Mouse (Mus musculus): Measurements from ENCODE around the gene Zdhhc25. TPM values are rescaled to one million over a fixed set of nuclear protein-coding genes. Genes with fewer than 3 reads are reported as not detected.

Zdhhc25 gene
- polyA plus RNA-seq (2015; fragmentation: Nextera tagmentation; extraction: Ambion mirVana), result not detected in 2 replicates

DNA sequence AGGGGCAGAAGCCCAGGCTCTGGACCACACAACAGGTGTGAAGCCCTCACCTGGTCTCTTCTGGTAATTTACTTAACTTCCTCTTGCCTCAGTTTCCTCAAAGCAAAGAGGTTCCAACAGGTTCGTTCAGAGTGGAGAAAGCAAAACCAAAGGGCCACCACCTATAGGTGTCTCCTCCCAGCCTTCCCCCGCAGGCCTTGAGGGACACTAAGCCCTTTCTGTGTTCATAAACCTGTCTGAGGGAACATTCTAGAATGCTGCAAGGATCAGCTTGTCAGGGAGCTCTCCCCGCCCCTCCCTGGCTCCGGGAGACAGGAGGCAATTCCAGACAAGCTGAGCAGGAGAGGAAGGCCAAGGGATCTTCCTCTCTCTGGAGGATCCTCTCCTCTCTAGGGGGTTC lies at the start of gene Zdhhc25:
TSS of gene Zdhhc25 (plus strand) at position 301 of the 400 bp plus-strand sequence.
- H3K27me3 ChIP-seq, result no peaks in the 10 kb centered on the region
- H3K27ac ChIP-seq, result no peak within 1 kb of the TSS
- no peaks in the 10 kb centered on the region for H3K4me1 ChIP-seq (replicated peaks)
- H3K36me3 ChIP-seq, result no peaks in the 10 kb centered on the region
- WGBS, result 78% methylated on average over 4 of the region's 4 CpGs
- H3K9me3 ChIP-seq (replicated peaks), result no peaks in the 10 kb centered on the region
- no peak within 1 kb of the TSS for H3K9ac ChIP-seq
- ATAC-seq (replicated peaks; ENCODE audit: insufficient number of reproducible peaks, insufficient read depth, low FRiP score, low read depth), result no peak
- no peak within 1 kb of the TSS for H3K4me3 ChIP-seq
- H3K4me2 ChIP-seq, result no peak within 1 kb of the TSS

DNA sequence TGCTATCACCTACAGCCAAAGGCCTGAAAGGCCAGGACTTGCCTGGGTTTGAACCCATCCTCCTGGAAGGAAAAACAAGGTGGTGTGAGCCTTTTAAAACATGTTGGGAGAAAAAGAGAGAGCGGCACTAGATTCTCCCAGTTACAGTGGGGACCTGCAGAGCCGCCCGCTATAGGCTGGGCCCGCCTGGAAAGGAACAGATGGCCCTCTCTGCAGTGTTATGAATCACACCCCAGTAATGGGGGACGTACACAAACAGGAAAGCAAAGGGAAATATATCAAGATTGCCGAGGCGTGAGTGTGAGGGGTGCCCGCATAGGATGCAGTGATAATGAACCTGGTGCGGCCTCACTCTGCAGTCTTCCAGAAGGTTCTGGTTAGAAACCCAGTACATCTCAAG lies 47.2 kb upstream of the Zdhhc25 start:
- Histone ChIP-seq H3K4me1 (replicated peaks) (no peaks in the 10 kb centered on the region), H3K4me3 (no peak overlapping the region), H3K27ac (no peak overlapping the region), H3K36me3 (no peaks in the 10 kb centered on the region), H3K9ac (no peak overlapping the region), H3K9me3 (replicated peaks) (no peaks in the 10 kb centered on the region), H3K4me2 (no peak overlapping the region), H3K27me3 (no peaks in the 10 kb centered on the region; the same call in 1 of the 2 replicates)
- ATAC-seq (replicated peaks; ENCODE audit: insufficient number of reproducible peaks, insufficient read depth, low FRiP score, low read depth), result no peak
- WGBS, result 79% methylated on average over 9 of the region's 9 CpGs

DNA sequence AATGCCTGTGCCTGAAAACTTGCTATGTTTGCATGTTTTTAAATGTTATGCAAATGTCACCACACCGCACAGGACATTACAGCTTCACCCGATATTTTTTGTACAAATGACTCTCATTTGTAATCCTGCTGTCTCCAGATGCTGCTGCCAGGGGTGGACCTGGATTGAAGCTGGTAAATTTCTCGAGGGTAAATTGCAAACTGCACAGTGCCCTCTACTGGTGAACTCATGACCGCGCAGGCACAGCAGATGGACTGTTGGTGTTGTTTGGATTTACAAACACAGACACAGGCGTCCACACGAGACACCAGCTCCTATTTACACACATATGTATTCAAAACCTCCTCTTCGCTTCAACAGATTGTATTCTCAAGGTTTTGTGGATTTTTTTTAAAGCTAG lies 44.6 kb upstream of the Zdhhc25 start:
- H3K9me3 ChIP-seq (replicated peaks), result no peaks in the 10 kb centered on the region
- 22% methylated on average over 8 of the region's 8 CpGs for WGBS
- H3K27me3 ChIP-seq, result peaks cover 3% of the 10 kb centered on the region
- peaks cover 2% of the 10 kb centered on the region; the same call in 1 of the 2 replicates for H3K4me1 ChIP-seq (replicated peaks)
- no peak overlapping the region for H3K4me3 ChIP-seq
- H3K9ac ChIP-seq, result no peak overlapping the region
- H3K27ac ChIP-seq, result no peak overlapping the region
- ATAC-seq (replicated peaks; ENCODE audit: insufficient number of reproducible peaks, insufficient read depth, low FRiP score, low read depth), result no peak
- H3K36me3 ChIP-seq, result no peaks in the 10 kb centered on the region
- H3K4me2 ChIP-seq, result no peak overlapping the region

DNA sequence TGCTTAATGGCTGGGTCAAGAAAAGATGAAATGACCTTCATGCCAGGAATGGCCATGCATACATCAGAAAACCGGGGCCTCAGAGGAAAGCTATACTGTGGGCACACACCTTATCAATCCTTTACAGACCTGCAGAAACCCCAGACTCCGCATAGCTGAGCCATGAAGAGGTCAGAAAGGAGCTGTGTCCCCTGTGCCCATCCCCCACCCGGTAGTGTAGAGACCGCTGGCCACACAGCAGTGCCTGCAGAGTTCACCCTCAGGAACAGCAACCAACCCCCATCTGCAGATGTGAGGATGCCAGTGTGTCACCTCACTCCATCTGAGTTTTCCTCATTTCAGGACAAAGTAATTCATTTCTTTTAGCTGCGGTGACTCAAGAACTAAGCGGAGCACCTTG lies 39.5 kb upstream of the Zdhhc25 start:
- ATAC-seq (replicated peaks; ENCODE audit: insufficient number of reproducible peaks, insufficient read depth, low FRiP score, low read depth), result no peak
- Histone ChIP-seq H3K4me3 (no peak overlapping the region), H3K4me2 (no peak overlapping the region)

DNA sequence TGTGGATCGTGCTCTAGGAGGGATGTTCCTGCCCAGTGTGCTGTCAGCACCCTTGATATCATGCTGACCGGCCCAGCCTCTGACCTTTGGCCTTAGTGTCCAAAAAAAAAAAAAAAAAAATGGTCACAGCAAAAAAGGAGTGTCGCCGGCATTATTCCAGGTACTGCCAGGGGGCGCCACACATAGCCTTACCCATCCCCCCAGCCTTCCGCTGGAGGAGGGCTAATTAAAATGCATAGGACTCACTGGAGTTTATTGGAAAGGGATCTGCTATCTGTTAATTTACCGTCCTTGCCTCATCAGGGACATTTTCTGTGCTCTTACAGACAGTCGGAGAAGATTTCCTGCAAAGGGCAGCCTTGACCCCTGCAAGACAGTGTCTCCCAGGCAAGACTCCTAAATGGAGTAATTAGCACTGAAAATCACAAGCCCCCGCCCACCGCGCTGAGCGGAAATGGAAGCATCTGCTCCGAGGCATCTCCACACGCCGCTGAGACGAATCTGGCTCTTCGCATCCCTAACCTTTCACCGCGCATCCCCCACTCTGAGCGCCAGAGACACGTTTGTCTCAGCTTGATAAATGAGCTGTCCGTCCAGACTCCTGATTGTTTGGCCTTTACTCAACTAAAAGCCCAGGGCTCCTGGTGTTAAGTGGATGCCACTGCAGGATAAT lies 38.9 kb upstream of the Zdhhc25 start:
- Histone ChIP-seq H3K9me3 (replicated peaks) (no peaks in the 10 kb centered on the region), H3K27ac (no peak overlapping the region), H3K9ac (no peak overlapping the region), H3K27me3 (peaks cover 29% of the 10 kb centered on the region), H3K36me3 (no peaks in the 10 kb centered on the region), H3K4me2 (no peak overlapping the region), H3K4me1 (replicated peaks) (peaks cover 2% of the 10 kb centered on the region; the same call in 1 of the 2 replicates), H3K4me3 (no peak overlapping the region)
- ATAC-seq (replicated peaks; ENCODE audit: insufficient number of reproducible peaks, insufficient read depth, low FRiP score, low read depth), result no peak
- WGBS, result 3% methylated on average over 22 of the region's 22 CpGs

More for the DNA sequence above, 39.5 kb upstream of the Zdhhc25 start:
- H3K27ac ChIP-seq, result no peak overlapping the region
- H3K27me3 ChIP-seq, result peaks cover 29% of the 10 kb centered on the region
- no peaks in the 10 kb centered on the region for H3K36me3 ChIP-seq
- no peak overlapping the region for H3K9ac ChIP-seq
- H3K9me3 ChIP-seq (replicated peaks), result no peaks in the 10 kb centered on the region
- 24% methylated on average over 6 of the region's 6 CpGs for WGBS
- peaks cover 2% of the 10 kb centered on the region; the same call in 1 of the 2 replicates for H3K4me1 ChIP-seq (replicated peaks)

DNA sequence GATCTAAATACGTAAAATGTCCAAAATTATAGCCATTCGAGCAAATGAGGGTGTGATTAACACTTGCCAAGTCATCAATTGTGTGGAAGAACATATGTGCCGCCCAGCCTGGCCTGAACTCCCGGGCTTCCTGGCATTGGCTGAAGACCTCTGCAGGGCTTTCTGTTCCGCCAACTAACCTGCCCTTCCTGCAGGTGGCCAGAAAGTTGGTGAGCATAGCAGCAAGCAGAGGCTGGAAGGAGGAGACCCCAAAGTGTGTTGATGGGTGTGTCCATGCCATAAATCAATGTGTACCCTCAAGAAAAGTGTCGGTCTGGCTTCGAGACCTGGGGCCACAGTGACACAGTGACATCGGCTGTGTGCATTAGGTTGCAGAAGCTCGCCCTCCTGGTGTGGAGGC lies 34.8 kb upstream of the Zdhhc25 start:
- peaks cover 27% of the 10 kb centered on the region for H3K27me3 ChIP-seq
- H3K4me2 ChIP-seq, result no peak overlapping the region
- no peak for ATAC-seq (replicated peaks; ENCODE audit: insufficient number of reproducible peaks, insufficient read depth, low FRiP score, low read depth)
- no peak overlapping the region for H3K27ac ChIP-seq
- H3K9me3 ChIP-seq (replicated peaks), result no peaks in the 10 kb centered on the region
- WGBS, result 78% methylated on average over 9 of the region's 9 CpGs
- H3K4me1 ChIP-seq (replicated peaks), result peaks cover 1% of the 10 kb centered on the region; the same call in 1 of the 2 replicates
- no peak overlapping the region for H3K4me3 ChIP-seq
- no peaks in the 10 kb centered on the region for H3K36me3 ChIP-seq
- no peak overlapping the region for H3K9ac ChIP-seq

DNA sequence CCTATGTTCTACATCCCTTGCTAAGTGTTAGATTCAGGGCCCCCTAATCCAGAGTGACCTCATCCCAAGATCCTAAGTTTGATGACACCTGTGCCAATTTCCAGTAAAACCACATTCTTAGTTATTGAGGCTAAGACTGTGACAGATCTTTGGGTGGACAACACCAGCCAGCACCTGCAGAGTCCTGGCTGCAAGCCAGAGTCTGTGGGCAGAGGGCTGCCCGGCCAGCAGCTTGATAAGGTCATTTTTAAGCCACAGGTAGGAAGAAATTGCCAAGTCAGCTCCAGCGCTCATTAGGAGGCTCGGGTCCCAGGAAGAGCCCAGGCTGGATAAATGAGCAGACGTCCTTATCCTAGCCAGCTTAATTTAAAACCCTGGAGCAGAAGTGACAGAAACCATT lies 34.3 kb upstream of the Zdhhc25 start:
- WGBS, result 64% methylated on average over 4 of the region's 4 CpGs
- no peak for ATAC-seq (replicated peaks; ENCODE audit: insufficient number of reproducible peaks, insufficient read depth, low FRiP score, low read depth)
- Histone ChIP-seq H3K27ac (no peak overlapping the region), H3K36me3 (no peaks in the 10 kb centered on the region), H3K4me1 (replicated peaks) (no peaks in the 10 kb centered on the region; the same call in 1 of the 2 replicates), H3K4me2 (no peak overlapping the region), H3K9me3 (replicated peaks) (no peaks in the 10 kb centered on the region), H3K4me3 (no peak overlapping the region), H3K9ac (no peak overlapping the region), H3K27me3 (peaks cover 22% of the 10 kb centered on the region)

DNA sequence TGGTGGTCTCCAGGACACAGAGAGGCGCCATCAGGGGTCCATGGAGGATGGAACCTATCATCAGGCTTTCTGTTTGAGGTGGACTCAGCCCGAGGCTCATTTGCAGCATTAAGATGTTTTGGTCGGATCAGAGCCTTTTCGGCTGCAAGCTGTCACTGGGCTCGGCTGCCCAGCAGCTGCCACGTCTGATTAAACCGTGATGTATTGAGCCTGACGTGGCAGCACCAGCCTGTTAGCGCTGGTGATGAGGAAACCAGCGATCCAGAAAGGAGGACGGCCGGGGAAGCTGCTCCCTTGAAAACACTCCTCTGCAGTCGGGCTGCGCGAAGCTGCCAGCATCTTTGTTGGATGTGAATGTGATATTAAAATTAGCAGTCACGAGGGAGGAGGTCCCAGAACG lies 29.4 kb upstream of the Zdhhc25 start:
- H3K36me3 ChIP-seq, result no peaks in the 10 kb centered on the region
- H3K27ac ChIP-seq, result no peak overlapping the region
- H3K4me2 ChIP-seq, result no peak overlapping the region
- H3K27me3 ChIP-seq, result no peaks in the 10 kb centered on the region
- H3K9ac ChIP-seq, result no peak overlapping the region
- H3K9me3 ChIP-seq (replicated peaks), result no peaks in the 10 kb centered on the region
- ATAC-seq (replicated peaks; ENCODE audit: insufficient number of reproducible peaks, insufficient read depth, low FRiP score, low read depth), result no peak
- no peak overlapping the region for H3K4me3 ChIP-seq
- WGBS, result 70% methylated on average over 17 of the region's 17 CpGs
- H3K4me1 ChIP-seq (replicated peaks), result no peaks in the 10 kb centered on the region

DNA sequence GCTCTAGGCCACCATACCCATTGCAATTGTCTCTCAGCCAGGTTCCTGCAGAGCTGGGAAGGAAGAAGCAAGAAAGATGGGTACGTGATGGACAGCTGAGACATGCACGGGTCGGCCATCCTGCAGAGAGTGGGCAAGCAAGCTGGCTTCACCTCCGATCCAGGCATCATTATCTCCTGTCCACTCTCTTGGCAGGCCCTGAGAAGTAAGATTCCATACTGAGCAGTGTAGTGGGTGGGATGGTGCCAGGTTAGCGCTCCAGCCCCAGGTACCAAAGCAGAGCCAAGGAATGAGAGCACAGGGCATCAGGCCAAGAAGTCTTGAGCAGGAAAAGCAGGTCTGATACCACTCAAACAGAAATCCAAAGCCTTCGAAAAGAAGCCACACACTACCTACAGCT lies 20.6 kb upstream of the Zdhhc25 start:
- no peaks in the 10 kb centered on the region for H3K27me3 ChIP-seq
- no peak overlapping the region for H3K27ac ChIP-seq
- H3K4me3 ChIP-seq, result no peak overlapping the region
- no peaks in the 10 kb centered on the region for H3K9me3 ChIP-seq (replicated peaks)
- 78% methylated on average over 6 of the region's 6 CpGs for WGBS
- H3K4me1 ChIP-seq (replicated peaks), result no peaks in the 10 kb centered on the region
- H3K9ac ChIP-seq, result no peak overlapping the region
- no peak overlapping the region for H3K4me2 ChIP-seq
- H3K36me3 ChIP-seq, result no peaks in the 10 kb centered on the region
- no peak for ATAC-seq (replicated peaks; ENCODE audit: insufficient number of reproducible peaks, insufficient read depth, low FRiP score, low read depth)

DNA sequence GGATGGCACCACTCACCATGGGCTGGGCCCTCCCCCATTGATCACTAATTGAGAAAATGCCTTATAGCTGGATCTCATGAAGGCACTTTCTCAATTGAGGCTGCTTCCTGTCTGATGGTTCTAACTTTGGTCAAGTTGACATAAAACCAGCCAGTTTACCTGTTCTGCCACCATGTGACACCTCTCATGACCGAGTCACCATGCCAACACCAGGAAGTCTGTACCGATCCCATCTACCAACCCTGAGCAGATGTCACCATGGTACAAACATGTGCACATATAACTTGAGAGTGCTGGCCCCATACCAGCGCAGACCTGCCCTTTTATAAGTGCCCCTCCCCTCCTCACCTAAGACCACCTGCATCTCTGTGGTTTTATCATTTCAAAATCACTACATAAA lies 2.4 kb downstream of the Zdhhc25 start:
- Histone ChIP-seq H3K4me1 (replicated peaks) (no peaks in the 10 kb centered on the region), H3K36me3 (no peaks in the 10 kb centered on the region), H3K27me3 (no peaks in the 10 kb centered on the region), H3K4me2 (no peak overlapping the region), H3K9ac (no peak overlapping the region), H3K27ac (no peak overlapping the region), H3K9me3 (replicated peaks) (no peaks in the 10 kb centered on the region), H3K4me3 (no peak overlapping the region)
- no peak for ATAC-seq (replicated peaks; ENCODE audit: insufficient number of reproducible peaks, insufficient read depth, low FRiP score, low read depth)
- WGBS, result 85% methylated on average over 3 of the region's 3 CpGs

DNA sequence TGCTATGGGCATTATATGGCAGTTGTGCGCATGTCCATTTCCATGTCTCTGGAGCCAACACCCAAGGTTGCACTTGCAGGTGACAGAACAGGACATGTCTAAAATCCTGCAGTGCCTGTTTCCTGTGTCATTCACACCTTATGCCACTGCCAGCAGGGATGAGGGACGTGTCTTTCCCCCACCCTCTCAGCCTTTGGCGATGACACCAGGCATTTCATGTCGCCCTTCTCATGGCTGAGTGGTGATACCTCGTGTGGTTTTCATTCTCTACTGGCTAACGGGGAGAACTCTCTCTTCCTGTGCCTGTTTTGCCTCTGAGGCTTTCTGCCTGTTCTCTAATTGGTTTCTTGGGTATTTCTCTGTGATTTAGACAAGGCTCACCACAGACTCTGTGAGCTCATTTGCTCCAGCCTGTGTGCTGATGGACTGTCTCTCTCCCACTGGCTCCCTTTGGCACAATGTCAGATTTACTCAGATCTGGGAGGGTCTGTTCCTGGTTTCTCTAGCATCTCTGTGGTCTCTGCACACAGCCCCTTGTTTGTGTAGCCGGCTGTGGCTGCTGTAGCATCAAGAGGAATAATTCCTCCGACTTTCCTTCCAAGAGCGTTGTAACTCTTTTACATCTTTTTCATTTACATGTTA lies 3.1 kb downstream of the Zdhhc25 start:
- Histone ChIP-seq H3K4me2 (no peak overlapping the region), H3K9me3 (replicated peaks) (no peaks in the 10 kb centered on the region), H3K4me1 (replicated peaks) (no peaks in the 10 kb centered on the region), H3K36me3 (no peaks in the 10 kb centered on the region), H3K27me3 (no peaks in the 10 kb centered on the region), H3K9ac (no peak overlapping the region), H3K27ac (no peak overlapping the region), H3K4me3 (no peak overlapping the region)
- 64% methylated on average over 9 of the region's 9 CpGs for WGBS
- ATAC-seq (replicated peaks; ENCODE audit: insufficient number of reproducible peaks, insufficient read depth, low FRiP score, low read depth), result no peak

DNA sequence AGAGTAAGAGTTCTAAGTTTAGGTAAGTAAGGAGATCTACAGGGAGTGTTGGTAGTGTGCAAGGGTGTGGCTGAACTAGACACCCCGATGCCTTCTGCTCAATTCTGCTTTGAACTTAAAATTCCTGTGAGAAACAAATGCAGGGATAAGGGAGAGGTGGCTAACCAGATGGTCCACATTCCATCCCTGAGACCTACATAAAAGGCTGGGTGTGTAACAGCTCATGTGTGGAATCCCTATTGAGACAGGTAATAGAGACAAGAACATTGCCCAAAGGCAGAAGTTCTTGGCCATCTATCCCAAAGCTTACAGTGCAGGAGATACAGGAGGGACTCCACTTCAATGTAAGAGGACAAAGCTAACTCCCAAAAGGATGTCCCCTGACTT lies 3.6 kb downstream of the Zdhhc25 start:
- 74% methylated on average over 1 of the region's 1 CpGs for WGBS
- ATAC-seq (replicated peaks; ENCODE audit: insufficient number of reproducible peaks, insufficient read depth, low FRiP score, low read depth), result no peak

More for the DNA sequence above, 3.6 kb downstream of the Zdhhc25 start:
- Histone ChIP-seq H3K27ac (no peak overlapping the region), H3K36me3 (no peaks in the 10 kb centered on the region), H3K27me3 (no peaks in the 10 kb centered on the region), H3K4me2 (no peak overlapping the region), H3K4me3 (no peak overlapping the region), H3K4me1 (replicated peaks) (no peaks in the 10 kb centered on the region), H3K9ac (no peak overlapping the region), H3K9me3 (replicated peaks) (no peaks in the 10 kb centered on the region)
